ENCODE assay signal across 10 mouse cellular contexts in genomic region chr6:125577882-125578646, GRCm38 (mm10). TPM values are rescaled to one million over a fixed set of nuclear protein-coding genes. Genes with fewer than 3 reads are reported as not detected.
DNase-seq lines count a peak whose midpoint lies in the region; TF ChIP-seq lines count a peak whose summit lies in the region.
"Had no signal": no experiment of that assay in that cellular context is flagged by ENCODE, and none has a peak within 500 bp of the region (broad histone marks: within the 10 kb centered on the region; RNA-seq: fewer than 3 reads in every experiment).

No protein-coding gene starts in this region.

- peak; percentile 81 for DNase-seq in left cerebral cortex, postnatal 4 days
- DNase-seq in left cerebral cortex, postnatal 25 days (ENCODE audit: low spot score in 2 of 2), result no peak
- peak; percentile 77 for DNase-seq in cerebellum, adult 8-10 months
- DNase-seq in heart, adult 9 months (ENCODE audit: low spot score in 2 of 2), result peak; percentile 35 to 53
- no peak for DNase-seq in right cerebral cortex, adult 18-20 months
- no peak for DNase-seq in lung, adult 18-20 months
- DNase-seq in B cell, adult 2 months, result no peak

- no peak for TF ChIP-seq POLR2A in myocyte (IDR thresholded peaks at IDR 0.05; ENCODE audit: insufficient read length, low read depth)

- no peak overlapping the region for H3ac ChIP-seq in myocyte (ENCODE audit: control insufficient read depth, insufficient read length)

- no peak overlapping the region for H3K4me3 ChIP-seq in myocyte
- H3K4me3 ChIP-seq: left cerebral cortex, adult 2 months had no signal

- intact Hi-C loops in left cerebral cortex, postnatal 4 days (cut with DNase I), result no loop called here
- intact Hi-C loops in left cerebral cortex, postnatal 25 days (cut with DNase I), result no loop called here

- no peaks in the 10 kb centered on the region for H3K79me2 ChIP-seq in myocyte (ENCODE audit: control insufficient read depth, insufficient read depth)

- H3K27me3 ChIP-seq in myocyte (ENCODE audit: control insufficient read depth, insufficient read depth, insufficient read length), result no peaks in the 10 kb centered on the region
- H3K27me3 ChIP-seq: Patski had no signal

- peak overlapping the region; percentile 57 for H3K4me2 ChIP-seq in myocyte (ENCODE audit: low read depth)

- no peaks in the 10 kb centered on the region for H3K36me3 ChIP-seq in myocyte (ENCODE audit: control insufficient read depth, insufficient read depth)

TF ChIP-seq in myocyte, 11 proteins besides CTCF, POLR2A, EP300 and RAD21:
- TF ChIP-seq TCF3 (IDR thresholded peaks at IDR 0.05; ENCODE audit: insufficient read length, low read depth) (no peak), E2F4 (IDR thresholded peaks at IDR 0.05; ENCODE audit: insufficient read depth) (no peak), MAX (IDR thresholded peaks at IDR 0.05; ENCODE audit: low read depth) (no peak), MYOG (IDR thresholded peaks at IDR 0.05; ENCODE audit: control insufficient read depth in 1 of 3, insufficient read depth in 1 of 3, insufficient read length in 2 of 3, low read depth in 2 of 3) (no peak), USF1 (IDR thresholded peaks at IDR 0.05; ENCODE audit: low read depth) (no peak), SRF (IDR thresholded peaks at IDR 0.05; ENCODE audit: control insufficient read depth, insufficient read length, low read depth) (no peak), REST (IDR thresholded peaks at IDR 0.05; ENCODE audit: insufficient read depth, insufficient read length) (no peak), TCF12 (IDR thresholded peaks at IDR 0.05; ENCODE audit: insufficient read depth, poor library complexity, severe bottlenecking) (no peak), POLR2AphosphoS2 (IDR thresholded peaks at IDR 0.05; ENCODE audit: insufficient read length, low read depth) (no peak), MYOD1 (IDR thresholded peaks at IDR 0.05; ENCODE audit: control insufficient read depth in 1 of 3, insufficient read length in 2 of 3, low read depth in 2 of 3) (no peak)
TF ChIP-seq in myocyte: peak in this region for 0.

RNA-seq across cellular contexts. Expression of gene Vwf, which starts 31.5 kb away (rescaled TPM):
- total RNA-seq in left cerebral cortex, postnatal 4 days (2021), result 10 to 100 TPM; 24.1 to 28.2 TPM
- 10 to 100 TPM; 12.5 to 17.6 TPM for total RNA-seq in left cerebral cortex, postnatal 25 days (2021)
- polyA plus RNA-seq in myocyte (2012; fragmentation: generic; extraction: Trizol), result 1.2 TPM

Comparison
In these comparisons a context has a peak if more than half of its experiments do, and no peak if none do; other contexts are left out.
1. DNase-seq: peak in left cerebral cortex, postnatal 4 days (single experiment), cerebellum, adult 8-10 months (single experiment) and heart, adult 9 months (2 of 2); none in left cerebral cortex, postnatal 25 days (0 of 2), right cerebral cortex, adult 18-20 months (single experiment), lung, adult 18-20 months (0 of 2) and B cell, adult 2 months (0 of 2).